Mouse (Mus musculus): ENCODE data around the gene Olfr670.
"Not testable (repeated sequence)": the region's sequence is repeated elsewhere in the genome, so short reads cannot be mapped to it uniquely, and the experiment has no call there.

Olfr670 gene

DNA sequence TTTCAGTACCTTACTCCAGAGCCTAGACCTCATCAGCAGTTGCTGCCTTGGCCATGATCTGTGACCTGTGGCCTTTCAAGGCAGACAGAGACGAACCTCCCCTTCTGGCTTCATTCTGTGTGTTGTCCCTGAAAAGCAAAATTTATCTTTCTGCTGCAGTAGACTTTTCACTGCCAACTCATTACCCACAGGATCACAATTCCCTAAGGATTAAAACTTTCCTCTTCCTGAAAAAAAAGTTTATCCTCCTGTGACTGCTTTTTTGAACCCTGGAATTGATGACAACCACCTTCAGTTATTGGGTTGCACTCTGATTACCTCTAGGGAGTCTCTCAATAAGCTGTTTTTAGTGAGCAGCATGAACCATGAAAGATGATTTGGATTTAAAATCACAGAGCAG lies at the start of gene Olfr670:
Gene Olfr670, minus strand, starts transcription at position 101 of the 400 bp plus-strand sequence.
- DNase-seq (ENCODE audit: low spot score), result no peak

DNA sequence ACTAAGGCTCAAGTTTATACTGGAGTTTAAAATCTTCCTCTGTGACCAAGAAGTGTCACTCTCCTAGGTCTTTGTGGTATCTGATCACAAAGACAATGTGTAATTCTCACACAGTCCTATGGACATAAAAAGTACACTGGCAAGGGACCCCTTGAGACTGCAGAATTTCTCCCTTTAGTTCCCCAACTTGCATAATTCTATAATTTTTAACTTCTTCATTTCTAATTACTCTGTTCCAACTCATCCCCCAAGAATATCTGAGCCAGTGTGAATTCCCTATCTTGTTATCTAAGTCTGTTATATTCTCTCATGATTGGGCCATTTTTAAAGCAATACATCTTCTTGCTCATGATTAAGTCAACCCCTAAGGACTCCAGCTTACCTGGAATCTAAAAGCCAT lies 39.5 kb upstream of the Olfr670 start, which contains the start of gene Olfr672:
Gene Olfr672, minus strand, starts transcription at position 101 of the 400 bp plus-strand sequence.
- no peak for DNase-seq (ENCODE audit: low spot score)

DNA sequence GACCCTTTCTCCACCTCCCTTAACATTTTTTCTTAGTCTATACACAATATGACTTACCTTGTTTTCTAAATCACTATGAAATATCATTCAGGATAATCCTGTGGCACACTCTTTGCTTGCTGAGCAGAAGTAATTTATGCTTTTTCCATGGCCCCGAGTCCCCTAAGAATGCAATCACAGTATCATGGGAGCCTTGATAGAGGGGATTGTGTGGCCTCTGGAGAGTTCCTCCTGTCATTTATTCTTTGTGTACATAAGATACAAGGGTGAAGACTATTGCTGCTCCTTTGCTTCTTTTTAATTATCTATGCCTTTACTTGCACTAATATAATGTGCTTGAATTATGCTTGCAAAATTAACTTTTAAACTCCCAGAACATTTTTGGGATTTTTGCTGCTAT lies 16.6 kb upstream of the Olfr670 start, which contains the start of gene Olfr671:
Gene Olfr671, minus strand, starts transcription at position 101 of the 400 bp plus-strand sequence.
- no peak for DNase-seq (ENCODE audit: low spot score)

DNA sequence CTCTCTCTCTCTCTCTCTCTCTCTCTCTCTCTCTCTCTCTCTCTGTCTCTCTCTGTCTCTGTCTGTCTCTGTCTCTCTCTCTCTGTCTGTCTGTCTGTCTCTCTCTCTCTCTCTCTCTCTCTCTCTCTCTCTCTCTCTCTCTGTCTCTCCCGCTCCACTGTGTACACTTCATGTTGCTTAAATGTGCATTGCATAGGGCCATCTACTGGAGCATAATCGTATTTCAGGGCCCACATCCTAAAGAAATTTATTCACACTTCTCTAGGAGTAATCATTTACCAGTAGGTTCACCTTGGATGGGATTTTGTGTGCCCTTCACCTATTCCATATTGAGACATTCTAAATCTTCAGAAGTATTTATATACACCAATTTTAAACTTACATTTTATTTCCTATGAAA lies 10.1 kb upstream of the Olfr670 start:
- not testable (repeated sequence) for DNase-seq (ENCODE audit: low spot score)

DNA sequence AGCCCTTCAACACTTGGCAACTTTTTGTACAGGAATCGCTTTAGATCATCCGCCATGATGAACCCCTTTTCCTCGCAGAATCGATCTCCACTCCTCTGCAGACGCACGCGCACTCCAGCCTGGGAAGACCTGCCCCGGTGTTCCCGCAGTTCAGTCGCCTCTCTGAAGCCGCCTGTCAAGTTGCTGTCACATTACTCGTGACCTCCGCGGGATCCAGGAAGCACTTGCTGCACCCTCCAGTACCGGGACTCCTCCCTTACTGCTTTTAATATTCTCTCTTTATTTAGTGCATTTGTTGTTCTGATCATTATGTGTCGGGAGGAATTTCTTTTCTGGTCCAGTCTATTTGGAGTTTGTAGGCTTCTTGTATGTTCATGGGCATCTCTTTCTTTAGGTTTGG lies 12.2 kb downstream of the Olfr670 start:
- DNase-seq (ENCODE audit: low spot score), result not testable (repeated sequence)

DNA sequence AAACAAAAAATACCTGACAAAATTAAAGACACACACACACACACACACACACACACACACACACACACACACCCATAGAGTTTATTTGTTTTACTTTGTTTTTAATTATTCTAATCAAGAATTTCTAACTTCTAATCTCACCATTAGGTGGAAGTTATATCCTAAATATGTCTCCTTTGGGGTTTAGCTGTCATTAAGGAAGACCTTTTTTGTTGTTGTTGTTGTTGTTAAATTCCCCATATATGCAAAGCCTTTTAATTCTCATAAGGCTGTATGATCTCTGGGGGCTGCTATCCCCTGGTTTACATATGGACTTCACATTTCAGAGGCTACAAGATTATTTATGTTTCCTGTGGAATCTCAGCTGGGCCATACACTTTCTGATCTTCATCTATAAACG lies 28.5 kb downstream of the Olfr670 start, which contains the start of gene Olfr669:
Gene Olfr669, plus strand, starts transcription at position 301 of the 400 bp plus-strand sequence.
- DNase-seq (ENCODE audit: low spot score), result no peak

DNA sequence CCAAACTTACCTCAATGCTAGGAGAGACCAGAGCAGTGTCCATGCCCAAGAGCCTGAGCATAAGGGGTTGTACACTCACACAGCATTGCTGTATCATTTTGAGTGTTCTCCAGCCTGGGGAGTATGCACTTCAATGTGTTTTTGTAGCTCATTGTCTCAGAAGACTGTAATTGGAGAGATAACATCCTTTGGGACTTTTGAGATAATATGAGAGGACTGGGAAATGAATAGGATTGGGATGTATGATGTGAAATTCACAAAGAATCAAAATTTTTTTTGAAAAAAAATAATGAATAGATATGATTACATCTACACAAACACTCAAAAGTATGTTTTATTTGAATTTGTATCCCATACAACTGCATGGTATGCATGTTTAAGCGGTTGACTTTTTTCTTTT lies 34.5 kb downstream of the Olfr670 start, which contains the start of gene Olfr668:
Gene Olfr668, minus strand, starts transcription at position 101 of the 400 bp plus-strand sequence.
- no peak for DNase-seq (ENCODE audit: low spot score)

DNA sequence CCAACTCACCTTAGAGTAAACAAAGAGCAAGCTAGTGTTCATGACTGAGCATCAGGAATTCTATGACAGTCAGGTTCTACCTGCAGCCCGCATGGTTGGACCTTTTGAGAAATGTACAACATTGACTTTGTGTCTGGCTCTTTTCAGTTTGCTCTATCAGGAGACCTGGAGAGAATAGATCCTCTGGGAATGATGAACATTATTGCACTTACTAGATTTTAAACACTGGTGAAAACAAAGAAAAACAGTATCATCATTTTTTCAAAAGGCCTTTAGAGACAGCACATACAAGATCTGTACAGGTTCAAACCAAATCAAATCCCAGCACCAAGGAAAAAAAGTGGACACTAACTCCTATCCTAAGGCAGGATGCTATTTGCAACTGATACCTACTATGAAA lies 41.0 kb downstream of the Olfr670 start, which contains the start of gene Olfr667:
Gene Olfr667, minus strand, starts transcription at position 101 of the 400 bp plus-strand sequence.
- no peak for DNase-seq (ENCODE audit: low spot score)
